Mouse (Mus musculus): Measurements from ENCODE around the gene Rufy4.

- TF ChIP-seq CTCF (IDR thresholded peaks at IDR 0.05; ENCODE audit: insufficient read depth, low read depth, low read length) (no peak), POLR2A (IDR thresholded peaks at IDR 0.05; ENCODE audit: insufficient read depth, low read depth, low read length) (no peak)
These were observed 25.8 kb downstream of the Rufy4 start for GRCm38 (mm10) chr1:74151091-74151490.

Data from olfactory bulb, adult 2 months (tissue).